Mouse (Mus musculus) myocyte (in vitro differentiated cells): ENCODE results near the gene Abca6.

Source experiments
- MYOG ChIP-seq, 3 experiments: IDR thresholded peaks; one replicate each; pipeline ENCODE4 v1.6.1; 2011; ENCODE audit warnings: control low read depth in 2 of 3, low read depth in 2 of 3, mild to moderate bottlenecking in 2 of 3; ENCODE audit not compliant: insufficient read length in 2 of 3, control insufficient read depth in 1 of 3, insufficient read depth in 1 of 3
- POLR2A ChIP-seq: IDR thresholded peaks from one replicate; pipeline ENCODE4 v1.6.1; 2011; ENCODE audit warnings: low read depth, mild to moderate bottlenecking, control low read depth, moderate library complexity; ENCODE audit not compliant: insufficient read length
- POLR2AphosphoS2 ChIP-seq: IDR thresholded peaks from one replicate; pipeline ENCODE4 v1.6.1; 2011; ENCODE audit warnings: low read depth, control low read depth; ENCODE audit not compliant: insufficient read length

GRCm38 (mm10) chr11:110198882-110199281, 52.7 kb downstream of the Abca6 start:
- TF ChIP-seq POLR2AphosphoS2 (no peak), MYOG (IDR thresholded peaks at IDR 0.05; ENCODE audit: control insufficient read depth in 1 of 3, insufficient read depth in 1 of 3, insufficient read length in 2 of 3, low read depth in 2 of 3) (no peak), POLR2A (no peak)
